Mouse (Mus musculus): ENCODE data around the gene Als2. TPM values are rescaled to one million over a fixed set of nuclear protein-coding genes. Genes with fewer than 3 reads are reported as not detected.

Als2 gene
- 5.0 and 7.4 TPM in 2 replicates for polyA plus RNA-seq (2015; fragmentation: Nextera tagmentation; extraction: Ambion mirVana)

- Histone ChIP-seq H3K27ac (peak within 1 kb of the TSS; percentile 69), H3K9ac (peak within 1 kb of the TSS; percentile 88), H3K9me3 (replicated peaks) (no peaks in the 10 kb centered on the region), H3K4me1 (replicated peaks) (no peaks in the 10 kb centered on the region), H3K36me3 (no peaks in the 10 kb centered on the region), H3K4me2 (peak within 1 kb of the TSS; percentile 83), H3K4me3 (peak within 1 kb of the TSS; percentile 93), H3K27me3 (no peaks in the 10 kb centered on the region)
- under 1% methylated on average over 58 of the region's 58 CpGs for WGBS
- peak; percentile 98 for ATAC-seq (replicated peaks; ENCODE audit: insufficient number of reproducible peaks, insufficient read depth, low FRiP score, low read depth)
Measured at GRCm38 (mm10) chr1:59236856-59237441, at the start of gene Als2. Als2 (minus strand) TSS chr1:59237231.

- H3K9me3 ChIP-seq (replicated peaks): no peaks in the 10 kb centered on the region
- H3K36me3 ChIP-seq: no peaks in the 10 kb centered on the region
- 73% methylated on average over 13 of the region's 13 CpGs for WGBS
- no peaks in the 10 kb centered on the region for H3K4me1 ChIP-seq (replicated peaks)
- no peak overlapping the region for H3K9ac ChIP-seq
- H3K27me3 ChIP-seq: no peaks in the 10 kb centered on the region
- no peak overlapping the region for H3K4me2 ChIP-seq
- no peak overlapping the region for H3K4me3 ChIP-seq
- H3K27ac ChIP-seq: no peak overlapping the region
- ATAC-seq (replicated peaks; ENCODE audit: insufficient number of reproducible peaks, insufficient read depth, low FRiP score, low read depth): no peak
Measured at GRCm38 (mm10) chr1:59286316-59286850, 49.4 kb upstream of the Als2 start.

- no peak overlapping the region for H3K27ac ChIP-seq
- no peaks in the 10 kb centered on the region for H3K27me3 ChIP-seq
- H3K4me3 ChIP-seq: no peak overlapping the region
- ATAC-seq (replicated peaks; ENCODE audit: insufficient number of reproducible peaks, insufficient read depth, low FRiP score, low read depth): no peak
- no peaks in the 10 kb centered on the region for H3K9me3 ChIP-seq (replicated peaks)
- WGBS: 83% methylated on average over 5 of the region's 5 CpGs
- H3K36me3 ChIP-seq: no peaks in the 10 kb centered on the region
- no peaks in the 10 kb centered on the region for H3K4me1 ChIP-seq (replicated peaks)
- H3K4me2 ChIP-seq: no peak overlapping the region
- H3K9ac ChIP-seq: no peak overlapping the region
Measured at GRCm38 (mm10) chr1:59285880-59286279, 48.8 kb upstream of the Als2 start.

GRCm38 (mm10) chr1:59272189-59272588 is 35.2 kb upstream of the Als2 start:
- ATAC-seq (replicated peaks; ENCODE audit: insufficient number of reproducible peaks, insufficient read depth, low FRiP score, low read depth): no peak
- H3K4me2 ChIP-seq: no peak overlapping the region
- 72% methylated on average over 3 of the region's 3 CpGs for WGBS
- no peaks in the 10 kb centered on the region for H3K9me3 ChIP-seq (replicated peaks)
- no peak overlapping the region for H3K4me3 ChIP-seq
- no peak overlapping the region for H3K27ac ChIP-seq
- no peaks in the 10 kb centered on the region for H3K4me1 ChIP-seq (replicated peaks)
- H3K27me3 ChIP-seq: no peaks in the 10 kb centered on the region
- H3K36me3 ChIP-seq: no peaks in the 10 kb centered on the region
- no peak overlapping the region for H3K9ac ChIP-seq

- ATAC-seq (replicated peaks; ENCODE audit: insufficient number of reproducible peaks, insufficient read depth, low FRiP score, low read depth): no peak
- H3K4me1 ChIP-seq (replicated peaks): no peaks in the 10 kb centered on the region
- H3K9ac ChIP-seq: no peak overlapping the region
- WGBS: 53% methylated on average over 20 of the region's 20 CpGs
- peak overlapping the region; percentile 3; the same call in 1 of the 2 replicates for H3K4me2 ChIP-seq
- no peak overlapping the region for H3K4me3 ChIP-seq
- no peaks in the 10 kb centered on the region for H3K9me3 ChIP-seq (replicated peaks)
- H3K27ac ChIP-seq: no peak overlapping the region
- H3K36me3 ChIP-seq: no peaks in the 10 kb centered on the region
- H3K27me3 ChIP-seq: no peaks in the 10 kb centered on the region
Measured at GRCm38 (mm10) chr1:59269951-59270689, 33.1 kb upstream of the Als2 start.

GRCm38 (mm10) chr1:59269466-59269865 is 32.4 kb upstream of the Als2 start:
- no peak for ATAC-seq (replicated peaks; ENCODE audit: insufficient number of reproducible peaks, insufficient read depth, low FRiP score, low read depth)
- Histone ChIP-seq H3K4me1 (replicated peaks) (no peaks in the 10 kb centered on the region), H3K4me3 (no peak overlapping the region), H3K4me2 (no peak overlapping the region), H3K9me3 (replicated peaks) (no peaks in the 10 kb centered on the region), H3K36me3 (no peaks in the 10 kb centered on the region), H3K9ac (no peak overlapping the region), H3K27ac (no peak overlapping the region), H3K27me3 (no peaks in the 10 kb centered on the region)
- WGBS: 74% methylated on average over 6 of the region's 6 CpGs

- no peaks in the 10 kb centered on the region for H3K27me3 ChIP-seq
- no peak overlapping the region for H3K27ac ChIP-seq
- no peaks in the 10 kb centered on the region for H3K4me1 ChIP-seq (replicated peaks)
- no peak for ATAC-seq (replicated peaks; ENCODE audit: insufficient number of reproducible peaks, insufficient read depth, low FRiP score, low read depth)
- no peaks in the 10 kb centered on the region for H3K9me3 ChIP-seq (replicated peaks)
- H3K4me3 ChIP-seq: no peak overlapping the region
- H3K4me2 ChIP-seq: no peak overlapping the region
- H3K36me3 ChIP-seq: no peaks in the 10 kb centered on the region
- H3K9ac ChIP-seq: no peak overlapping the region
- whole genome bisulfite sequencing: 28% methylated on average over 8 of the region's 8 CpGs
Measured at GRCm38 (mm10) chr1:59268931-59269330, 31.9 kb upstream of the Als2 start.

- no peak overlapping the region for H3K4me3 ChIP-seq
- peaks cover 8% of the 10 kb centered on the region for H3K4me1 ChIP-seq (replicated peaks)
- ATAC-seq (replicated peaks; ENCODE audit: insufficient number of reproducible peaks, insufficient read depth, low FRiP score, low read depth): no peak
- WGBS: 61% methylated on average over 3 of the region's 3 CpGs
- no peaks in the 10 kb centered on the region for H3K36me3 ChIP-seq
- no peak overlapping the region for H3K4me2 ChIP-seq
- no peaks in the 10 kb centered on the region; the same call in 1 of the 2 replicates for H3K27me3 ChIP-seq
- H3K27ac ChIP-seq: no peak overlapping the region
- no peaks in the 10 kb centered on the region for H3K9me3 ChIP-seq (replicated peaks)
- H3K9ac ChIP-seq: no peak overlapping the region
Measured at GRCm38 (mm10) chr1:59257736-59258135, 20.7 kb upstream of the Als2 start.

GRCm38 (mm10) chr1:59256751-59257231 is 19.8 kb upstream of the Als2 start, which contains the start of gene Cdk15:
Cdk15 (plus strand) TSS chr1:59256906.
- H3K4me3 ChIP-seq: no peak within 1 kb of the TSS
- no peaks in the 10 kb centered on the region for H3K9me3 ChIP-seq (replicated peaks)
- no peak within 1 kb of the TSS for H3K9ac ChIP-seq
- peaks cover 9% of the 10 kb centered on the region for H3K4me1 ChIP-seq (replicated peaks)
- no peaks in the 10 kb centered on the region for H3K36me3 ChIP-seq
- no peaks in the 10 kb centered on the region; the same call in 1 of the 2 replicates for H3K27me3 ChIP-seq
- WGBS: 18% methylated on average over 13 of the region's 13 CpGs
- no peak for ATAC-seq (replicated peaks; ENCODE audit: insufficient number of reproducible peaks, insufficient read depth, low FRiP score, low read depth)
- no peak within 1 kb of the TSS for H3K4me2 ChIP-seq
- H3K27ac ChIP-seq: no peak within 1 kb of the TSS

- ATAC-seq (replicated peaks; ENCODE audit: insufficient number of reproducible peaks, insufficient read depth, low FRiP score, low read depth): no peak
Measured at GRCm38 (mm10) chr1:59253301-59253909, 16.4 kb upstream of the Als2 start.

GRCm38 (mm10) chr1:59252762-59253161 is 15.7 kb upstream of the Als2 start:
- Histone ChIP-seq H3K27me3 (no peaks in the 10 kb centered on the region), H3K4me3 (no peak overlapping the region), H3K4me1 (replicated peaks) (peaks cover 9% of the 10 kb centered on the region), H3K36me3 (no peaks in the 10 kb centered on the region), H3K9ac (no peak overlapping the region), H3K9me3 (replicated peaks) (no peaks in the 10 kb centered on the region), H3K4me2 (peak overlapping the region; percentile 52), H3K27ac (no peak overlapping the region)
- no peak for ATAC-seq (replicated peaks; ENCODE audit: insufficient number of reproducible peaks, insufficient read depth, low FRiP score, low read depth)
- WGBS: 9% methylated on average over 6 of the region's 7 CpGs

More at GRCm38 (mm10) chr1:59253301-59253909, 16.4 kb upstream of the Als2 start:
- Histone ChIP-seq H3K4me3 (peak overlapping the region; percentile 17; the same call in 1 of the 2 replicates), H3K27ac (no peak overlapping the region), H3K27me3 (no peaks in the 10 kb centered on the region), H3K9me3 (replicated peaks) (no peaks in the 10 kb centered on the region), H3K36me3 (no peaks in the 10 kb centered on the region), H3K9ac (no peak overlapping the region), H3K4me1 (replicated peaks) (peaks cover 9% of the 10 kb centered on the region), H3K4me2 (peak overlapping the region; percentile 52)
- 4% methylated on average over 15 of the region's 18 CpGs for WGBS

All from heart, embryonic 15.5 days (tissue).